Mouse (Mus musculus) heart, postnatal 0 days (tissue): ENCODE measurements around the gene Fam114a2.

Experiments used
- CTCF ChIP-seq: IDR thresholded peaks from 2 replicates; pipeline ENCODE4 v1.5.1; 2016; ENCODE audit warnings: antibody characterized with exemption, control low read depth, low read depth
- EP300 ChIP-seq: IDR thresholded peaks from 2 replicates; pipeline ENCODE4 v1.6.1; 2016; ENCODE audit warnings: antibody characterized with exemption, low read depth

DNA sequence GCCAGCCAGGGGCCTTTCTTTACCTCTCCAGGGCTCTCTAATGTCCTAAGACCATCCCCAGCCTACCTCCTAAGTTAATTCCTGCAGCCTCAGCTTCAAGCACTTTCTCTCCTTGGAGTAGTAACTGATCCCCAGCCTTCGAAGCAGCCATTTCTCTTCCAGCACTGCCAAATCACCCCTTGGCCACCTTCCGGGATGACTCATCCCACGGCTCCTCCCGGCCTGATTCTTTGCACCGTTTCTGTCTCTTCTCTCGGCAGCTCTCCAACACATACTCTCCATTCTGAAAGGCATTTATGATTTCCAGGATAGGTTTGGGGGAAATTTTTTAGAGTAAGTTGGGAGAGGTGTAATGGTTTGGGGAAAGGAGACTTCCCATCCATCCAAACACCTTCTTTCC, 58.7 kb downstream of the Fam114a2 start:
- TF ChIP-seq EP300 (no peak), CTCF (no peak)
